Mouse (Mus musculus) layer of hippocampus, adult 18-20 months (tissue): Measurements from ENCODE around the gene Syngr3. TPM values are rescaled to one million over a fixed set of nuclear protein-coding genes. Genes with fewer than 3 reads are reported as not detected.
"Not testable (repeated sequence)": the region's sequence is repeated elsewhere in the genome, so short reads cannot be mapped to it uniquely, and the experiment has no call there.

Source experiments
- DNase-seq, 2 experiments: peaks; one replicate each; pipeline ENCODE4 v3.0.0; 2022; ENCODE audit warnings: low spot score in 2 of 2
- long read RNA-seq: library from polyadenylated mRNA; stranded (forward); transcript quantifications from one replicate; pipeline ENCODE4 v2.0.0, GENCODE M21; 2021
- total RNA-seq, 2 experiments: library from RNA; stranded (reverse); gene quantifications; 2 replicates each; pipeline ENCODE4 v1.2.3; 2021

The Syngr3 gene
- total RNA-seq = 100 to 1,000 TPM; 159 to 169 TPM
- long read RNA-seq, transcript Syngr3-201 (4 exons, 1,965 nt) = major isoform, 394 of 429 reads
- long read RNA-seq, partial matches to known transcripts = 15 of 429 reads
- long read RNA-seq, other reads (novel, unspliced or antisense) = 20 of 429 reads

DNA sequence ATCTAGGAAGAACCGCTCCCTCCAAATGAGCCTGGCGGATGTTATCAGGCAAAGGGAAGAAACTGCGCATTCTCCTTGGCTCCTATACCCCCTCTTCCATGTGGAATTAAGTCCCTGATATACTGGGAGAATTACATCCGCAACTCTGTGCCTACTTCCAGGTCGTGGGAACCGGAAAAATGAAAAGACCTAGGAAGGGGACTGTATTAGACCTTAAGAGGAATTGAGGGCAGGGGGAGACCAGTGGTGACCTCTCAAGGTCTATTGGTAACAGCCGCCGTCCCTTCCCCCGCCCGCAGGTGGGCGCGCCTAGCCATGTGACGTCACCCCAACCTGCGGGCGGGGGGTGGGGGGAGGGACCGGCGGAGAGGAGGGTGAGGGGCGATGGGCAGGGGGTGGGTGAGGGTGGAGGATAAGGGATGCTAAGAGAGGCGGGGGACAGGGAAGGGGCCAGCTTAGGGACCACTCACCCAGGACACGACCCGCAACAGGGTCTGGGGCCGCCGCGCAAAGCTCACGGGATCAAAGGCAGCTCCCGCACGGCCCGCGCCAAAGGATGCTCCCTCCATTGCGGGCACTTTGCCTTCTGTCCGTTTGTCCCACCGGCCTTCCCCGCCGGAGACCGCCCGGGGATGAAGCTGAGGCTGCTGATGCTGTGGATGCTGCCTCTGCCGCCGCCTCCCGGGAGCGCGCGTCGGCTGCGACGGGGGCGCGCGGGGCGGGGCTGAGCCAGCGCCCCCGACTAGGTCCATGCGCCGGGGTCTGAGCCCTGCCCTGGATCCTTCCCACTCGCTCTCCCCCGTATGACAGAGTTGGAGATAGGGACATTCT is at the start of gene Syngr3:
Syngr3 (minus strand) TSS at position 705 of the 831 bp plus-strand sequence.
- no peak for DNase-seq

DNA sequence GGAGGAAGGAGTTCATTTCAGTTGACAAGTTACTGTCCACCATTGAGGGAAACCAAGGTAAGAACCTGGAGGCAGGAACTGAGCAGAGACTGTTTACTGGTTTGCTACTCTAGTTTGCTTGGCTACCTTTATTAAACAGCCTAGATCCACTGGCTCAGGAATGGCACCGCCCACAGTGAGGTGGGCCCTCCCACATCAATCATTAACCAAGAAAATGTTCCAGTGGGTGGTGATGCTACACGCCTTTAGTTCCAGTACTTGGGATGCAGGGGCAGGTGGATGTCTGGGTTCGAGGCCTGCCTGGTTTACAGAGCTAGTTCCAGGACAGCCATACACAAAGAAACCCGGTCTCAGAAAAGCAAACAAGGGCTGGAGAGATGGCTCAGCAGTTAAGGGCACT is 48.5 kb upstream of the Syngr3 start:
- no peak for DNase-seq

DNA sequence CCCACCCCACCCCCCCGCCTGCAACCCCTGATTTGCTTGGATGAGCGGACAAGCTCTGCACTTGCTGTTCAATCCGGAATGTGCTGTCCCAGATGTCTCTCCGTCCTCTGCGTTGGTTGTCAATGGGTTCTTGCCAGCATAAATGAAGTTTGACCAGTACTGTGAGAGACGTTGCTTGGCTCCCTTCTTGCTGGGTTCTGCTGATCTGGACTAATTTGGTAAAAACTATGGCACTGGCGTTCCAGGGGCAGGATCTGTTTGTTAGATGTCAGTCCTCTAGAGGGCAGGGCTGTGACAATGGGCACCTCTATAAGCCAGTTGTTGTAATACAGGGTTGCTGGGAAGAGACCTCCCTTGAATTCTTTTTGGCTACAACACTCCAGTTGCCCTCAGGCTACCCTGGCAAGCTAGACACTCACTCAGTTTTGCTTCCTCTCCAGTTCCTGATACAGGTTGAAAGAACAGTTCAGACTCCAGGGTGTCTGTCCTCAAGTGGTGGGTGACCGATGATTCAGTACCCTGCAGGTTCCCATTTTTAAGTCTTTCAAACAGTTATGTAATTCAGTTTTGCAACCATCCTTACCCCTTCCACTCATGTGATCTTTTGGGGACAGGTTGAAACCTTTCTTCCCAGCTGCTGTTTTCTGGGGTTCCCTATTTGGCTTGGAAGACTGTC is 47.5 kb upstream of the Syngr3 start:
- no peak for DNase-seq

DNA sequence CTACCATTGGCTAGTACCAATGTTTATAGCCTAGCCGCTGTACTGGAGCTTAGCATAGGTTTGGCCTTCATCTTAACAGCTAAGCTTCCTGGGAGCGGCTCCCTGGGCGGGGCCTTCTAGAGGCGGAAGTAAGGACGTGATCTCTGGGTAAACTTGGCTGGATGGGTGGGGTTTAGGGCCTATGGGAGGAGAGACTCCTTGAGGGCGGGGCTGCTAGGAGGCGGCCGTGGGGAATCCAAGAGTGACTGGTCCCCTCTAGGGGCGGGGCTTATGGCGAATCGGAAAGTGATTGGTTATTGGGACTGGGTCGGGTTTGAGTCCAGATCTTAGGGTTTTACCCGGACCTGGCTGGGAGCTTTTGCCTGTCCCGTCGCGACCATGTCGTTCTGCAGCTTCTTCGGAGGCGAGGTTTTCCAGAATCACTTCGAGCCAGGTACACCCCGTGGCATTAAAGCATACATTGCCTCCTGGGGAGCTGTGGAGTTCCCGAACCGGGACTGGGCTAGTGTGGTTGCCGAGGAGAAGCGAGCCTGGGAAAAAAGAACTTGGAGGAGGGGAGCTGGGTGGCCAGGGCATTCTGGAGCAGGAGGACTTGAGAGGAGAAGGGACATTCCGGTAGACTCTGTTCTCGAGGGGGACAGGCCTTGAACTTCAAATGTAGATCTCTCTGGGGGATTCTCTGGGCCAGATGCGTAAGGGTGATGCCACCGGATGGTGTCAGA is 46.7 kb upstream of the Syngr3 start, which contains the start of gene Msrb1:
Msrb1 (plus strand) TSS at position 313 of the 722 bp plus-strand sequence.
- DNase-seq = peak; percentile 89 to 96

DNA sequence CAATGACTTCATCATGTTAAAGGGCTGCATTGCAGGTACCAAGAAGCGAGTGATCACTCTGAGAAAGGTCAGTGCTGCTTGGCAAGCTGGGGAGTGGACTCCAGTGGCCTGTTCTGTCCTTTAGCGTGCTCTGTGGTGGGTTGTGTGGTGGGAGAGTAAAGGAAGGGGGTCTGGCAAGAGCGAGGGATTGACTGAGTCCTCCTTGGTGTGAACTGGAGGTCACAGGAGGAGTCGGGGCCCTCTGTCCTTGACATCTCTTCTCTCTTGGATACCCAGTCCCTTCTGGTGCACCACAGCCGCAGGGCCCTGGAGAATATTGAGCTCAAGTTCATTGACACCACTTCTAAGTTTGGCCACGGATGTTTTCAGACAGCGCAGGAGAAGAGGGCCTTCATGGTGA is 45.7 kb upstream of the Syngr3 start:
- no peak for DNase-seq

DNA sequence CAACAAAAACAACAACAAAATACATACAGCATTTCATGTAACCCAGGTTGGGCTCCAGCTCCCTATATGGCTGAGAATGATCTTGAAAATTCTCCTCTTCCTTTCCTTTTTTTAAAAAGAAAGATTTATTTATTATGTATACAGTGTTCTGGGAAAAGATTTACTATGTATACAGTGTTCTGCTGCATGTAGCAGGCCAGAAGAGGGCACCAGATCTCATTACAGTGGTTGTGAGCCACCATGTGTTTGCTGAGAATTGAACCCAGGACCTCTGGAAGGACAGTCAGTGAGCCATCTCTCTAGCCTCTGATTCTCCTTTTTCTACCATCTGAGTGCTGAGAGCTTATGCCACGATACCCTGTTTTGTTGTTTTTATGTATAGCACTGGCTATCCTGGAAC is 44.8 kb upstream of the Syngr3 start:
- DNase-seq = no peak

DNA sequence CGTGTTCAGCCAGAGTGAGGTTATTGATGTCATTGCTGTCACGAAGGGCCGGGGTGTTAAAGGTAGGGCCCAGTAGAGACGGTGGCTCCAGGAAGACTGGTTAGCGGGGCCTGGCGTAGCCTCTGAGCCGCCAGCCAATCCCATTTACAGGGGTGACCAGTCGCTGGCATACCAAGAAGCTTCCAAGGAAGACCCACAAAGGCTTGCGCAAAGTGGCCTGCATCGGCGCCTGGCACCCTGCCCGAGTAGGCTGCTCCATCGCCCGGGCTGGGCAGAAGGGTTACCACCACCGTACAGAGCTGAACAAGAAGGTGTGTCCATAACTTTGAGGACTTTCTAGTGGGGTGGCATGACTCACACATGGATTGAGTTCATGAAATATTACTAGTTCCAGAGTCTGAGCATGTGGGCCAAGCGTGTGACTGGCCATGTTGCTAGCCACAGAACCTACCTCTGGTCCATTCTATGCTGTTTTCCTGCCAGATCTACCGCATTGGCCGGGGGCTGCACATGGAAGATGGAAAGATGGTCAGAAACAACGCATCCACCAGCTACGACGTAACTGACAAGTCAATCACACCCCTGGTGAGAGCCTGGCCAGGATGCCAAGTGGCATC is 43.8 kb upstream of the Syngr3 start:
- no peak for DNase-seq

DNA sequence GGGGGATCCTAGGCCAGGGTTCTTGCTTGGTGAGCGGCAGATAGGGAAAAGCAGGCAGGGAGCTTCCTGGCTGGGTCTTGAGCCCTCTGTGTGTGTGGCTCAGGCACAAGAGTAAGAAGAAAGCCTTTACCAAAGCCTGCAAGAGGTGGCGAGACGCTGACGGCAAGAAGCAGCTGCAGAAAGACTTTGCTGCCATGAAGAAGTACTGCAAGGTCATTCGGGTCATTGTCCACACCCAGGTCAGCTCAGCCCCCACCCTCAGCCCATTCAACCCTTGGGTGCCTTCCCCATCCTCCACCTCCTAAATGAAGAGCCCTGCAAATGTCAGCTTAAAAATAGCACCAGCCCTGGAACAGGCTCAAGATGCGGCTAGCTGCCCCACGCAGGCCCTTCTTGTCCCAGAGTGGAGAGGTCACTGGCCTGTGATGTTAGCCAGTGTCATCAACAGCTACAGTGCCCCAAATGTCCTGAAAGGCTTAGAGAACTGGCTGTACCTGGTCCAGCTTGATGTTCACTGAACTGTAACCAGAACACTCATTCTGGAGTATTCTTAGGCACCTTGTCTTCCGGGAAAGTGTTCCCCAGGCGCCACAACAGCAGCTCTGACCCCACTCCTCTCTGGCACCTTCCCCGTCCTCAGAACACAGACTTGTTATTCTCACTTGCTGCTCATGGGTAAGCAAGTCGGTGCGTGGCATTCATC is 42.6 kb upstream of the Syngr3 start:
- no peak for DNase-seq

DNA sequence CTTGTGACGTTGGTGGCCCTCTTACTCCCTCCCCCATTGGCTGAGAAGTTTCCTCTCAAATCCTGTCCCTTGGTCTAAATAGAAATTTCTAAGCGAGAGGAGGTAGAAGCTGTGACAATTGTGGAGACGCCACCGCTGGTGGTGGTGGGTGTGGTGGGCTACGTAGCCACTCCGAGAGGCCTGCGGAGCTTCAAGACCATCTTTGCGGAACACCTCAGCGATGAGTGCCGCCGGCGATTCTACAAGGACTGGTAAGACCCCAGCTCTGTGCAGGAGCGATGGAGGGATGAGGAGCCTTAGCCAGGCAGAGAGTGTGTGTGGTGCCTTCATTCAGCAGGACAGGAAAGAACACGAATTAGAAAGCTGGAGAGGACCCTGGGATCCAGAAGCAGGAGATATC is 41.0 kb upstream of the Syngr3 start:
- DNase-seq = no peak

DNA sequence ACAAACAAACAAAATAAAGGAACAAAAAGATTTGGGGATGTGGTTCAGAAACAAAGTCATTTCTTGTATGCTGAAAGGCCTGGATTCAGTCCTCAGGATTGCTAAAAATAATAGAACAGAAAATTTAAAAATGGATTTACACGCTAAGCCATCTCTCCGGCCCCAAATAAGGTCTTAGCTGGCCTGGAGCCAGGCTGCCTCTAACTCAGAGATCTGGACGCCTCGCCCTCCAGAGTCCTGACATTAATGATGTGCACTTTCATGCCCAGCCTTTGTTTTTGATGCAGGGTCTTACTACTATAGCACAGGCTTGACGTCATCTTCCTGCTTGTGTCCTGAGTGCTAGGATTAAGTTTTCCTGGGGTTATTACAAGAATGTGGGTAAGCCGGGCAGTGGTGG is 39.3 kb upstream of the Syngr3 start:
- no peak for DNase-seq

DNA sequence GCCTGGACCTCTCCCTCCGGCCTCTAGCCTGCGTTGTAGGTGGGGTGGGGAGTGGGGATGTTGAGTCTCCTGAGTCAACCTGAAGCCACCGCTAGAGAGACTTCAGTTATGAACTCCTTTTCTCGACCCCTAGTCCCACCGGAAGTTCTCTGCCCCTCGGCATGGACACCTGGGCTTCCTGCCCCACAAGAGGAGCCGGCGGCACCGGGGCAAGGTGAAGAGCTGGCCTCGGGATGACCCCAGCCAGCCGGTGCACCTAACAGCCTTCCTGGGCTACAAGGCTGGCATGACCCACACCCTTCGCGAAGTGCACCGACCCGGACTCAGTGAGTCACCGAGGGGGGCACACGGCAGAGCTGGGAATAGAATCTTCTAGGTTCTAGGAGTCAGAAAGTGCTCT is 38.4 kb upstream of the Syngr3 start:
- DNase-seq = no peak

DNA sequence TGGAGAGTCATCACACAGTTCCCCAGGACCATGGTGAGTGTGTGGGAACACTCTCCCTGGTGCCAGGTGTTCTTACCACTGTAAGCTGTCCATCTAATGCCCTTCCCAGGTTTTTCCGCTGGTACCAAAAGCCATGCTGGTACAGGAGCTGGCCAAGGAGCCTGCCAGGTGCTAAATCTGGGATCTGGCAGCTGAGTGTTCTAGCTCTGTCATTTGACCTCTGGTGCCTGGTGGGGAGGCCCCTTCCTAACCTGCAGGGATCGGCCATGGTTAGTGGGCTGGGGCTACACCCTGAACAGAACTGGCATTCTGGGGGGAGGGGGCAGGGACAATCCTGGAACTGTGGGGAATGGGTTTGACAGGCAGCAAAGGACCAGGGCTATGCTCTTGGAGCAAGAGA is 37.9 kb upstream of the Syngr3 start, which contains the start of gene Rpl3l:
Rpl3l (plus strand) TSS at position 203 of the 400 bp plus-strand sequence.
- DNase-seq = no peak

DNA sequence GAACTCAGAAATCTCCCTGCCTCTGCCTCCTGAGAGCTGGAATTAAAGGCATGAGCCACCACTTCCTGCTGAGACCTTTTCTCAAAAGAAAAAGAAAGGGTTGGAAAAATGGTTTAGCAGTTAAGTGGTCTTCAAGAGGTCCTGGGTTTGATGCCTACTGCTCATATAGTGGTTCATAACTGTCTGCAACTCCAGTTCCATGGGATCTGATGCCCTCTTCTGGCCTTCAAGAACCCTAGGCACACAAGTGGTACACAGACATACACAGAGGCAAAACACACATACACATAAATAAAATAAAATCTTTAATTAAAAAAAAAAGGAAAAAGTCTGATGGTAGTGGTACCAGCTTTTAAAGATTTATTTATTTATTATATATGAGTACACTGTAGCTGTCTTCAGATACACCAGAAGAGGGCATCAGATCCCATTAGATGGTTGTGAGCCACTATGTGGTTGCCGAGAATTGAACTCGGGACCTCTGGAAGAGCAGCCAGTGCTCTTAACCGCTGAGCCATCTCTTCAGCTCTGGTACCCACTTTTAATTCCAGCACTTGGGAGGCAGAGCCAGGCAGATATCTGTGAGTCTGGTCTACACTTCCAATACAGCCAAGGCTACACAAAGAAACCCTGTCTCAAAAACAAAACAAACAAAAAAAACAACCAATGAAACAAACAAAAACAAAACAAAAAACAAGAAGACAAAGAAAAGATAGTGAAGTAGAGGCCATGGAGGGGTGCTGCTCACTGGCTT is 36.1 kb upstream of the Syngr3 start:
- no peak for DNase-seq

DNA sequence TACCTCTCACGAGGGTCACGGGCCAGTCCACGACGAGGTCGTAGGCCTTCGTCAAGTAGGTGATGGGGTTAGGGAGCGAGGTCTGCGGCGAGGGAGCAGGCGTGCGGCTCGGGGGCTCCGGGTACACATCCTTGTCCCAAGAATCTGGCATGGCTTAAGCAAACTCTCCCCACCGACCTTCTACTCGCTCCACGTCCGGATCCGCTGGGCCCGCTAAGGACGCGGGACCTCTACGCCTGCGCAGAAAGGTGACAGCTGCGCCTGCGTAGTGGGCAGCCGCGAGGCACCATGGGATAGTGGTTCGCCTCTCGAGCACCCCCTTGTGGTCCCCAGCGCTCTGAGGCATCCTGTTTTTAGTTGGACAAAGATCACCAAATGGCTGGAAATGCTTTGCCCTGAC is 34.4 kb upstream of the Syngr3 start, which contains the start of gene Ndufb10:
Ndufb10 (minus strand) TSS at position 295 of the 400 bp plus-strand sequence.
- DNase-seq = peak; percentile 92 to 97

DNA sequence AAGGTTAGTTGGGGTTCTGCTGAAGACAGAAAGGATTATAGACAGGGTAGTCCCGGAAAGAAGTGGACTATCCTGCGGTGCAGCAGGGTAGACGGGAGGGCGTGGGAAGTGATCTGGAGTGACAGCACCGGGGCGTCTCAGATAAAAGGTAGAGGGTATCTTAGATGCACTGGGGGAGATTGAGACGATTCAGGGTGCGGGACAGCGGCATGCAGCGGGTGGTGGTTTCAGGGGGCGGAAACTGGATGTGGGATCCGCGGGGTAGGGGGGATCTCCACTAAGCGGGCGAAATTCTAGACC is 34.1 kb upstream of the Syngr3 start:
- no peak for DNase-seq

DNA sequence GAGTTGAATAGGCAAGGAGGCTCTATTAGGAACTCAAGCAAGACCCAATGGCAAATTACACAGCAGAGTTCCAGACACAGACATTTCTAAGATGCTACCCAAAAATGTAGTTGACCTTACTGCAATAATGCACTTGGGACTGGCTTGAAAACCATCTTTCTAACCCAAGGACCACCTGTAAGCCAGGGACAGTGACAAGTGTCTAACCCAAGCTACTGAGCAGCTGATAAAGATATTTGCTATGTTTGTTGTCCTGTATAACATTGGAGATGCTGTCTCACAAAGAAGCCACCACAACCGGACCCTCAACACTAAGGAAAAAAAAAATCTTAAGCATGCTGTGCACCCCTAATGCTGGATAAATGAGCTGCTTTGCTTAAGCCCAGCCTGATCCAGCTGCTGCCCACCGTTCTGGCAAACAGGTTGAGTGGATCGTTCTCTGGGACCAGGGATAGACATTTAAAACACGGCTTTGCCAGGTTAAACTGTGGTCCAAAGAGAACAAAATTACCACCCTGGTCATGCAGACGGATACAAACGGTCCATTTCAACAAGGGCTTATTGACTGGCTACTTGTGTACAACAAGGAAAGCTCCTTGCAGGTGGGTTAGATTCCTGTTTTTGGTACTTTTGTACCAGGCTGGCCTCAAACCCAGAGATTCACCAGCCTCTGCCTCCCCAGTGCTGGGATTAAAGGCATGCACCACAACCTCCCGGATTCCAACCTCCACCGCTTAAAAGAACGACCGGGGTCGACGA is 33.5 kb upstream of the Syngr3 start:
- DNase-seq = no peak

DNA sequence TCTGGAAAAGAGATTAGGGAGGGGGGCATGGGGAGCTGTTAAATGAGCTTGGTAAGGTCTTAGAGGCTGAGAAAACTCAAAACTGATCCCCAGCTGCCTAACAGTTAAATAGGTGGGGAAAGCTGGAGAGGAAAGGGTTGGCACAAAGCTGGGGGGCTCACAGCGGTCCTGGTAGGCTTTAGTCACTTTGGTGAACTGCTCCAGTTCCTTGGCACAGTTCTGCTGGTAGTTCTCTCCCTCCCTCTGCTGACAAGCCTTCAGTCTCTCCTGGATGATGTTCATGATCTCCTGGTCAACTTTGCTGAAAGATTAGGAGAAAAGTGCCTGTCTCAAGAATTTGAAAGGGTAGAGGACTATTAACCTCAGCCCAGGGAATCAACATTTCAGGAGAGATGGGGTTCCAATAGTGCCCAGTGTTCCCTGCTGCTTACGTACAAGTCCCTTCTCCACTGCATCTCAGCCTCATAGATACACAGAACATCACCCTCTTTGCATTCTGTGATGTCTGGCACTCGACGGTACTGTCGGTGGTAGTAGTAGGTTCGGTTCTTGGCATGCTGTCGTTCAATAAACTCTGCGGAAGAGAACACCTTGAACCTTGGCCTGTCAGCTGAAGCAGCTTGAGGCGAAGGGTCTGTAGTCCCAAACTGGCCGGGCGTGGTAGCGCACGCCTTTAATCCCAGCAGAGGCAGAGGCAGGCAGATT is 32.6 kb upstream of the Syngr3 start:
- no peak for DNase-seq

DNA sequence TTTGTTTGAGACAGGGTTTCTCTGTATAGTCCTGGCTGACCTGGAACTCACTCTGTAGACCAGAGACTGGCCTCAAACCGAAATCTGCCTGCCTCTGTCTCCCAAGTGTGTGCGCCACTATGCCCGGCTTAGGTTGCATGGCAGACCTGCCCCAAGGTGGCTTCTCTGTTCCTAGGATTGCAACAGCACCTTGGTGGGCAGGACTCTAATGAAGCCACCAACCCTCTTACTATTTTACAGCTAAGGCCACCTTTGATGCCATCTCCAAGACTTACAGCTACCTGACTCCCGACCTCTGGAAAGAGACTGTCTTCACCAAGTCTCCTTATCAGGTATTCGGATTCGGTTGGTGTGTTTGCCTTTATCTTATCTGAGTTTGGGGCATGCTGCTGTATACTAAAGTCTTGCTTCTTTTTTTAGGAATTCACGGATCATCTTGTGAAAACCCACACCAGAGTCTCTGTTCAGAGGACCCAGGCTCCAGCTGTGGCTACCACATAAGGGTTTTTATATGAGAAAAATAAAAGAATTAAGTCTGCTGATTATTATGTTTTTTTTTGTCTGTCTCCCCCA is 31.7 kb upstream of the Syngr3 start:
- not testable (repeated sequence) for DNase-seq
